Mouse (Mus musculus): Measurements from ENCODE around the gene Map2k1.

Gene Map2k1

DNA sequence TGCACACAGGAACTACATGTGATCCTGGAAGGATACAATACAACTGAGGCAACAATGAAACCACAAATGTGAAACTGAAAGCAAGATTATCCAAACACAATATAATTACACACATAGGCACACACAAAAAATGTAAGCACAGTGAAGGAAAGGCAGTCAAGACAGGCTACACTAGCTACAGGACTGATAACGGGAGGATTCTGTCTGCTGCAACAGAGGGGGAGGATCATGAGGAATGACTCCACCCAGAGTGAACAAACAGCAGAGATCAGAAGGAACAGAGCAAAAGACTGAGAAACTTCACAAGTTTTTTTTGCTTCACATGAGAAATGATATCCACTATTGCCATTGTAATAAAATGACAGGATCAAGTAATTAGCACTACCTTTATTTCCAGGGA is 96.8 kb downstream of the Map2k1 start:
- no peak for DNase-seq (ENCODE audit: low spot score in 2 of 2)

DNA sequence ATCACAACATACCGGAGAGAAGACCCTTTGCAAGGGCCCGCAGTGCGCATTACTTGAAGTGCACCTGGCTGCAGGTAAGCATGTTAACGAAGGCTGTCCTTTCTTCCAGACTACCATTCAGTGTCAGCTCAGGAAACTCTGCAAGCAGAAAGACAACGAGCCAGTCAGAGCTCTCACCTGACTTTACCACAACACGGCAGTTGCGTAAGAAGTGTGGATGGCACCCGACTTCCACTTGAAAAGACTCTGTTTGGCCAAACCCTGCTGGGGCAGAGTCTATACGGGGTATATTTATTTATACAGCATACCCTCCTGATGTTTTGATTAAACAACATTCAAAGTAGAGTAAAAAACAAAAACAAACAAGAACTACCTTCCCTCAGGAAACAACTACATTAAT is 113.6 kb downstream of the Map2k1 start:
- DNase-seq (ENCODE audit: low spot score in 2 of 2): no peak

DNA sequence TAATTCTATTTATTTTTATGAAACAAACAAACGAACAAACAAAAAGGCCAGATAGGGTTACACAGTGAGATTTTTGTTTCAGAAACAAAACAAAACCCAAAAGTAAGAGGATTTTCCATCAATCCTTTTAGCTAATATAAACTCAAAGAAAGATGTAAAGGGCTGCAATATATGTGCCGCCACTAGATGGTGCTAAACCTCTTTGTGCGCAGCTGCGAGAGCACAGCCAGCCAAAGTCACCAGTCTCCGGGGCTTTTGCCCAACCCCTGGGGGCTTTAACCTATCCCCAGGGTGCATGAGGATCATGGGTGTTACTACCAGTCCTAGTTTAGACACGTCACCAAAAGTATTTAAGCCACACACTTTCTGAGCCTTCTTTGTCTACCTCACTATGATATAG is 114.5 kb downstream of the Map2k1 start:
- peak in 1 of 2 experiments; percentile 41 for DNase-seq (ENCODE audit: low spot score in 2 of 2)

Measured in urinary bladder, adult 18-20 months (tissue).